Mouse (Mus musculus) forebrain, embryonic 16.5 days (tissue): ENCODE measurements around the gene Marc1. TPM values are rescaled to one million over a fixed set of nuclear protein-coding genes. Genes with fewer than 3 reads are reported as not detected.

Source experiments
- ATAC-seq: fragments of 200-750 bp; cut with Nextera tagmentation; 2 replicates; pipeline ENCODE4 v1.8.0; 2017; ENCODE audit warnings: mild to moderate bottlenecking, moderate library complexity
- H3K27ac ChIP-seq: fragments of 300-500 bp; sonication (generic); 2 replicates; pipeline ENCODE4 v1.5.1; 2014; ENCODE audit warnings: low read length, control low read depth
- H3K27me3 ChIP-seq: fragments of 300-500 bp; sonication (generic); replicated peaks from 2 replicates; pipeline ENCODE4 v1.6.1; 2014; ENCODE audit warnings: low read length; ENCODE audit not compliant: control insufficient read depth, insufficient read depth
- H3K36me3 ChIP-seq: fragments of 300-500 bp; sonication (generic); 2 replicates; pipeline ENCODE4 v1.6.1; 2014; ENCODE audit not compliant: control insufficient read depth, insufficient read depth
- H3K4me1 ChIP-seq: fragments of 300-500 bp; sonication (generic); replicated peaks from 2 replicates; pipeline ENCODE4 v1.6.1; 2014; ENCODE audit warnings: low read length; ENCODE audit not compliant: control insufficient read depth, insufficient read depth
- H3K4me2 ChIP-seq: fragments of 300-500 bp; sonication (generic); 2 replicates; pipeline ENCODE4 v1.6.1; 2014; ENCODE audit warnings: mild to moderate bottlenecking, low read length, control low read depth
- H3K4me3 ChIP-seq: fragments of 300-500 bp; sonication (generic); replicated peaks from 2 replicates; pipeline ENCODE4 v1.5.1; 2014; ENCODE audit warnings: mild to moderate bottlenecking, low read length, control low read depth
- H3K9ac ChIP-seq: fragments of 300-500 bp; sonication (generic); replicated peaks from 2 replicates; pipeline ENCODE4 v1.6.1; 2014; ENCODE audit warnings: low read depth, low read length, control low read depth
- H3K9me3 ChIP-seq: fragments of 300-500 bp; sonication (generic); 2 replicates; pipeline ENCODE4 v1.6.1; 2016; ENCODE audit warnings: low read length; ENCODE audit not compliant: control insufficient read depth
- WGBS: fragments of 180-500 bp; shearing (Covaris S2); extraction: QIAGEN DNeasy Blood & Tissue Kit; methylation state at CpG from one replicate; pipeline ENCODE4 v1.1.7; 2014; 5-methylcytosine and 5-hydroxymethylcytosine counted together
- polyA plus RNA-seq: library from polyadenylated mRNA; unstranded; fragments of >200 nt; fragmentation: Nextera tagmentation; extraction: Ambion mirVana; gene quantifications from 2 replicates; pipeline ENCODE4 v1.2.1, GENCODE M21; 2015

Marc1 gene
- polyA plus RNA-seq, 1 experiment from 2014 or later: not detected

GRCm38 (mm10) chr1:184846092-184846750 is 35.1 kb upstream of the Marc1 start, which contains the start of gene Marc2:
Gene Marc2 (minus strand): TSS chr1:184846451.
- ATAC-seq: peak; percentile 19
- no peaks in the 10 kb centered on the region for H3K9me3 ChIP-seq
- peak within 1 kb of the TSS; percentile 84 for H3K4me2 ChIP-seq
- H3K27me3 ChIP-seq: 0 out of 2 replicates have a peak, but pooled peaks cover 2% of the 10 kb centered on the region
- H3K4me3 ChIP-seq: peak within 1 kb of the TSS; percentile 86
- WGBS: 4% methylated on average over 18 of the region's 18 CpGs
- no peaks in the 10 kb centered on the region for H3K36me3 ChIP-seq
- H3K4me1 ChIP-seq: peaks cover 17% of the 10 kb centered on the region
- peak within 1 kb of the TSS; percentile 49; the same call in 1 of the 2 replicates for H3K27ac ChIP-seq
- H3K9ac ChIP-seq: peak within 1 kb of the TSS; percentile 83

GRCm38 (mm10) chr1:184845111-184846071 is 34.3 kb upstream of the Marc1 start:
- no peaks in the 10 kb centered on the region for H3K36me3 ChIP-seq
- no peaks in the 10 kb centered on the region for H3K9me3 ChIP-seq
- WGBS: under 1% methylated on average over 67 of the region's 67 CpGs
- peaks cover 17% of the 10 kb centered on the region for H3K4me1 ChIP-seq
- ATAC-seq: peak; percentile 98
- H3K4me2 ChIP-seq: peak overlapping the region; percentile 84
- peak overlapping the region; percentile 86 for H3K4me3 ChIP-seq
- H3K9ac ChIP-seq: peak overlapping the region; percentile 83
- H3K27me3 ChIP-seq: 0 out of 2 replicates have a peak, but pooled peaks cover 2% of the 10 kb centered on the region
- peak overlapping the region; percentile 49; the same call in 1 of the 2 replicates for H3K27ac ChIP-seq

GRCm38 (mm10) chr1:184844326-184845066 is 33.4 kb upstream of the Marc1 start:
- Histone ChIP-seq H3K27ac (no peak overlapping the region), H3K9me3 (no peaks in the 10 kb centered on the region), H3K4me2 (peak overlapping the region; percentile 84), H3K4me1 (peaks cover 17% of the 10 kb centered on the region), H3K27me3 (0 out of 2 replicates have a peak, but pooled peaks cover 2% of the 10 kb centered on the region), H3K4me3 (peak overlapping the region; percentile 86), H3K9ac (peak overlapping the region; percentile 83; the same call in 1 of the 2 replicates), H3K36me3 (no peaks in the 10 kb centered on the region)
- WGBS: 21% methylated on average over 15 of the region's 15 CpGs
- ATAC-seq: no peak

- ATAC-seq: no peak
- Histone ChIP-seq H3K36me3 (peaks cover 5% of the 10 kb centered on the region; the same call in 1 of the 2 replicates), H3K9ac (no peak overlapping the region), H3K4me1 (no peaks in the 10 kb centered on the region), H3K9me3 (no peaks in the 10 kb centered on the region), H3K27me3 (no peaks in the 10 kb centered on the region), H3K4me3 (no peak overlapping the region), H3K27ac (no peak overlapping the region), H3K4me2 (no peak overlapping the region)
- 93% methylated on average over 4 of the region's 4 CpGs for WGBS
These were observed 26.5 kb upstream of the Marc1 start for GRCm38 (mm10) chr1:184837649-184838048.

GRCm38 (mm10) chr1:184836350-184836749 is 25.2 kb upstream of the Marc1 start:
- Histone ChIP-seq H3K4me2 (no peak overlapping the region), H3K27me3 (no peaks in the 10 kb centered on the region), H3K27ac (no peak overlapping the region), H3K4me3 (no peak overlapping the region), H3K36me3 (peaks cover 7% of the 10 kb centered on the region), H3K4me1 (no peaks in the 10 kb centered on the region), H3K9ac (no peak overlapping the region), H3K9me3 (no peaks in the 10 kb centered on the region)
- WGBS: 77% methylated on average over 5 of the region's 5 CpGs
- ATAC-seq: no peak

GRCm38 (mm10) chr1:184833499-184833898 is 22.4 kb upstream of the Marc1 start:
- Histone ChIP-seq H3K36me3 (peaks cover 12% of the 10 kb centered on the region), H3K4me1 (no peaks in the 10 kb centered on the region), H3K27me3 (no peaks in the 10 kb centered on the region), H3K27ac (no peak overlapping the region), H3K9ac (no peak overlapping the region), H3K4me2 (no peak overlapping the region), H3K4me3 (no peak overlapping the region), H3K9me3 (no peaks in the 10 kb centered on the region)
- WGBS: 95% methylated on average over 7 of the region's 7 CpGs
- ATAC-seq: no peak

DNA sequence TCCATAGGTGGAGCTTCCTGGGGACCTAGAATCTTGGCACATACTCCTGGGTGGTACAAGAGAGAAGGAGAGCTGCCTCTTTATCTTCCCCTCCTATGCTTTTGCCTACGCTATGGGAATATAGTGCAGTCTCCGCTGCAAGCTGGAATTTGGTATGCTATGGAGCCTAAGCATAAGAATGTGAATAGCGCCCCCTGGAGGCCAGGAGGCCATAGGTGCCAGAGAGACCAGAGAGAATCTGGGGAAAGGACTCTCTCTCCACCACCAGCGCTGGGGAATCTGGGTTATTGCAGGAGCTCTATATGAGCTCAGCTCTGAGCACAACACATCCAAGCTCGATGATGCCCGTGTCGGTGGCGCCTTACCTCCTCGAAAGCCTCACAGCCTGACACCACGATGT is 21.1 kb upstream of the Marc1 start:
- no peak overlapping the region for H3K4me3 ChIP-seq
- H3K36me3 ChIP-seq: peaks cover 12% of the 10 kb centered on the region
- no peak overlapping the region for H3K27ac ChIP-seq
- no peak for ATAC-seq
- no peaks in the 10 kb centered on the region for H3K4me1 ChIP-seq
- no peaks in the 10 kb centered on the region for H3K27me3 ChIP-seq
- no peaks in the 10 kb centered on the region for H3K9me3 ChIP-seq
- no peak overlapping the region for H3K4me2 ChIP-seq
- WGBS: 81% methylated on average over 10 of the region's 10 CpGs
- no peak overlapping the region for H3K9ac ChIP-seq

DNA sequence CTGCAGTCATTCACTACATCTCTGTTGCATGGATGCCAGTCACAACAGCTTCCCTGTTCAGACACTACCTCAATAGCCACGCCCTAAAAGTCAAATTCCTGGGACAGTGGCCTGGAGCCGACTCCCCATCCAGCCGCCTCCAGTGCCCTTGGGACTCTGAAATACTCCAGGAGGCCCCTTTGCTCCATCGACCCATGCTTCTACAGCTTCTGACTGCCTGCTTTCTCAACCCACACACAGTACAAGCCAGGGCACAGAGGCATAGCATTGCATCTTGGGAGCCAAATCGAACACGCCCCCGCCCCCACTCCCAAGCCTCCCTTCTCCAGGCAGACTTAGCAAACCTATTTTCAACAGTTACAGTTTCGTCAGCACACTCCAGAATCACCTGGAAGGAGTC is 18.8 kb upstream of the Marc1 start:
- Histone ChIP-seq H3K27ac (no peak overlapping the region), H3K9ac (no peak overlapping the region), H3K9me3 (no peaks in the 10 kb centered on the region), H3K4me1 (peaks cover under 1% of the 10 kb centered on the region; the same call in 1 of the 2 replicates), H3K36me3 (peaks cover 12% of the 10 kb centered on the region), H3K27me3 (no peaks in the 10 kb centered on the region), H3K4me2 (no peak overlapping the region), H3K4me3 (no peak overlapping the region)
- no peak for ATAC-seq
- WGBS: 85% methylated on average over 8 of the region's 8 CpGs
